Mouse (Mus musculus): Measurements from ENCODE around the gene Slc25a38. TPM values are rescaled to one million over a fixed set of nuclear protein-coding genes. Genes with fewer than 3 reads are reported as not detected.
"Not testable (repeated sequence)": the region's sequence is repeated elsewhere in the genome, so short reads cannot be mapped to it uniquely, and the experiment has no call there.

Slc25a38 gene
- total and polyA plus RNA-seq, 3 experiments, result 24.8 to 50.0 (median 26.4) TPM

GRCm38 (mm10) chr9:120099304-120099703 lies 10.9 kb upstream of the Slc25a38 start:
- DNase-seq, result no peak

DNA sequence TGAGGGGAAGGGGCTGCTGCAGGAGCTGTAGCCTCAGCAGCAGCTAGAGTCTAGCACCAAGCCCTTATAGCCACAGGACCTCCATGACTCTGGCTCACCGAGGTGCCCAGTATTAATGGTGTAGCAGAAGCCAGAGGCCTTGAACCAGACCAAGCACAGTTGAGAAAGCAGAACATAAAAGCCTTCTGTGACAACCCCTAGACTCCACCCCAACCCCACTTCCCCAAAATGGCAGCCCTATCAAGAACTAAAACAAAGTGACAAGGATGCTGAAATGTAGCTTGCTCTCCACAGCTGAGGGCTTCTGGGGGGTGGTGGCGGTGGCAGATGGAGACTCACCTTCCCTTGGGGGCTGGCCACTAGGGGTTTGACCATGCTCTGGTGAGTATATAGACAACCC lies 9.0 kb upstream of the Slc25a38 start:
- DNase-seq, result no peak

- DNase-seq, result not testable (repeated sequence)
Measured at GRCm38 (mm10) chr9:120108953-120109352, 1.2 kb upstream of the Slc25a38 start.

DNA sequence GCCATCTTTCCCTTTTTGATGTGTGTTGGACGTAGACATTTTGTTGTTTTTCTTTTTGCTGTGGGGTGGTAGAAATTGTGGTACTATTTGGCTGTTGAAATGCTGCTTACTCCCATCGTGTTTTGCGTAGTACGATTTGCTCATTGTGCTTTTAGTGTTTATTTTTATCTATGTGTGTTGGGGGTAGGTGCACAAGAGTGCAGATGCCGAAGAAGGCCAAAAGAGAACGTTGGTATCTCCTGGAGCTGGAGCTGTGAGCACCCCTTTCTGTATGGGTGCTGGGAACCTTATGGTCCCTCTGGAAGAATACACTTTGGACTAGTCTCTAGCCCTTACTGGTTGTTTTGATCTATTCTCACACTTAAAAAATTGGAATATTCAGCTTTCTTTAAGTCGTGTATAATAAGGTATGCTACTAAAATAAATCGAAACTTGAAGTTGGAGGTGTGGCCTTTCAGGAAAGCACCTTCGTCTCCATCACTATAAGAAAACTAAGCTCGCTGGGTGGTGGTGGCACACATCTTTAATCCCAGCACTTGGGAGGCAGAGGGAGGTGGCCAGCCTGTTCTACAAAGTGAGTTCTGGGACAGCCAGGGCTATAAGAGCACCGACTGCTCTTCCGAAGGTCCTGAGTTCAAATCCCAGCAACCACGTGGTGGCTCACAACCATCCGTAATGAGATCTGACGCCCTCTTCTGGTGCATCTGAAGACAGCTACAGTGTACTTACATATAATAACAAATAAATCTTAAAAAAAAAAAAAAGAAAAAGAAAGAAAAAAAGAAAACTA lies 1.2 kb downstream of the Slc25a38 start:
- DNase-seq, result no peak

DNA sequence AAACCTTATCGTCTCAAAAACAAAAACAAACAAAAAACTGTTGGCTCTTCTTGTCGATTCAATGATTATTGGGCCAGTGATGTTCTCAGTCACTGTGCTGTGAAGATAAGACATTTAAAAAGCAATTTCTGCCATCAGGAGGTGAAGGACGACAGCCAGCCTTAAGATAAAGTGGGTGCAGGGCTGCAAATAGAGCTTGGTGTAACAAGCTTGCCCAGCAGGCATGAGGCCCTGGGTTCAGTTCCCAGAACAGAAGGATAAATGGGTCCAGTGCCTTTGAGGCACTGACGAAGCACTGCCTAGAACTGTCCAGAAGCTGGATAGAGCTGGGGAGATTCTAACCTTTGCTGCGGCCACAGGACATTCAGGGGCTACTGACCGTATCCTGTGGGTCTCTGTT lies 2.3 kb downstream of the Slc25a38 start:
- DNase-seq, result no peak

DNA sequence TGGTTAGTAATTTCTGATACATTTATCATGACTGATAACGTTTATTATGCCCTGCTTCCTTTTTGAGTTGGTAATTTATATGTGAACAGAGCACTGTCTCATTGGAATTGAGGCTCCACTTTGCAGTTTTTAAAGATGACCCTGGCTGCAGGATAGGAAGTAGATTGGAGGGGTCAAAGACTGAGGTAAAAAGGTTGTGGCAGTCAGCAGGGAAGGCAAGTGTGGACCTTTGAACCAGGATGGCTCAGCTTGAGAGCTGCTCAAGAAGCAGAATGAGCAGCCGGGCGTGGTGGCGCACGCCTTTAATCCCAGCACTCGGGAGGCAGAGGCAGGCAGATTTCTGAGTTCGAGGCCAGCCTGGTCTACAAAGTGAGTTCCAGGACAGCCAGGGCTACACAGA lies 3.3 kb downstream of the Slc25a38 start:
- no peak for DNase-seq

GRCm38 (mm10) chr9:120114051-120114788 lies 4.0 kb downstream of the Slc25a38 start:
- DNase-seq, result no peak

DNA sequence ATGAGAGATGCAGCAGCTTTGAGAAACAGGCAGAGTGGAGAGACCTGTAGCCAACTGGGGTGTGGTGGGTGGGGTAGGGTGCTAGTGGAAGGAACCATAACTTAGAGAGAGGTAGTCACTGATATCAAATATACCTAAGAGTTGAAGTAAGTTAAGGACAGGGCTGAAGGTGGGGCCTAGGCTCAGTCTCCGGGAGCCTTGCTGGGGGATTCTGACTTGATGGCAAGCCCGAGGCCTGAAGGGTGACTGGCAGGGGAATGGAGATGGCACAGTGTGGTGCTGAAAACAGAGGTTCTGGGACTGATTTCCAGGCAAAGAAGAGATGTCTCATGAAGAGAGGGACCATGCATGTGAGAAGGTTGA lies 4.6 kb downstream of the Slc25a38 start:
- DNase-seq, result no peak

GRCm38 (mm10) chr9:120115580-120115979 lies 5.4 kb downstream of the Slc25a38 start:
- no peak for DNase-seq

GRCm38 (mm10) chr9:120116184-120116624 lies 6.0 kb downstream of the Slc25a38 start:
- DNase-seq, result no peak

DNA sequence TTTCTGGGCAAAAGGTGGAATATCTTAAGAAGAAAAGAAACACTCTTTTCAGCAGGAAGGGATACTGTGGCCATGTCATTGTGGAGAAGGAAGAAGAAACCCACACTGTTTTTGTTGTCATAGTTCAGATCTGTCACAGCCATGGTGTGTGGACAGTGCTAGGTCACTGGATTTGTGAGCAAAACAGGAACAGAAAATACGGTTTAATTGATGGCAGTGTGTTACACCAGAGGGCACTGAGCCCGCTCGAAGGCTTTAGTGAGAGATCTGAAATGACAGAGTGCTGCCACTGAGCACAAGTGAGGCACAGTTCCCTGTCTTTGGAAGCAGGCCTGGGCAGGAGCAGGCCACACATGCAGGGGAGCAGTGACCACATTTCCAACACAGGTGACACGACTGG lies 8.0 kb downstream of the Slc25a38 start:
- DNase-seq, result no peak

- DNase-seq, result no peak
Measured at GRCm38 (mm10) chr9:120120503-120120902, 10.3 kb downstream of the Slc25a38 start.

- no peak for DNase-seq
Measured at GRCm38 (mm10) chr9:120126868-120127267, 16.7 kb downstream of the Slc25a38 start.

- DNase-seq, result peak; percentile 98
Measured at GRCm38 (mm10) chr9:120127538-120128251, 17.5 kb downstream of the Slc25a38 start, which contains the start of gene Rpsa. Gene Rpsa, plus strand, starts transcription at chr9:120127689.

- DNase-seq, result no peak
Measured at GRCm38 (mm10) chr9:120129276-120129675, 19.1 kb downstream of the Slc25a38 start.

- no peak for DNase-seq
Measured at GRCm38 (mm10) chr9:120131784-120132288, 21.7 kb downstream of the Slc25a38 start.

- no peak for DNase-seq
Measured at GRCm38 (mm10) chr9:120132980-120133754, 23.0 kb downstream of the Slc25a38 start.

GRCm38 (mm10) chr9:120133755-120134475 lies 23.7 kb downstream of the Slc25a38 start:
- DNase-seq, result no peak

DNA sequence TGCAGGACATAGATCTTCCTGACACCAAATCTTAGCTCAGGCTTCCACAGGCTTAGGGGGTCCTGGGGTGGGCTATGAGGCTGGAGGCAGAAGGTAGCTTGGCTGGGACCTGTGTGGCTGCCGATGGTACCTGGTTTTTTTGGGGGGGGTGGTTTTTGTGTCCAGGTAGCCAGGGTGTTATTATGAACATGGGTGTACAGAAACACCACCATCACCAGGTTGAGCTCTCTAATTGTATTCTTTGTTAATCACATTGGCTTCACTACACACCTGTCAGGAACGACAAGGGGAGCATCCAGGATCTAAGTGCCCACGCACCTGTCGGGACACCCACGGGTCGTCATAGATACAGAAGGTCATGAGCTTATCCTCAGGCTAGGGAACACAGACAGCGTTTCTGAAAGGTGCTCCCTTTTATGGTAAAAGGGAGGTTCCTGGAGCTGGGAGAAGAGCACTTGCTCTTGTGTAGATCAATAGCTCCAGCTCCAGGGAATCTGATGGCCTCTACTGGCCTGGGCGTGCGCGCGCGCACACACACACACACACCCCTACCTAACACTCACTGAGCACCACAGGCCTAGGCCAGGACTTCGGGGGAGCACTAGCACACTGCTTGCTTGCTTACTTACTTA lies 24.5 kb downstream of the Slc25a38 start:
- no peak for DNase-seq

- DNase-seq, result no peak
Measured at GRCm38 (mm10) chr9:120135454-120135853, 25.3 kb downstream of the Slc25a38 start.
